Mouse (Mus musculus): ENCODE results near the gene Pard3.

DNA sequence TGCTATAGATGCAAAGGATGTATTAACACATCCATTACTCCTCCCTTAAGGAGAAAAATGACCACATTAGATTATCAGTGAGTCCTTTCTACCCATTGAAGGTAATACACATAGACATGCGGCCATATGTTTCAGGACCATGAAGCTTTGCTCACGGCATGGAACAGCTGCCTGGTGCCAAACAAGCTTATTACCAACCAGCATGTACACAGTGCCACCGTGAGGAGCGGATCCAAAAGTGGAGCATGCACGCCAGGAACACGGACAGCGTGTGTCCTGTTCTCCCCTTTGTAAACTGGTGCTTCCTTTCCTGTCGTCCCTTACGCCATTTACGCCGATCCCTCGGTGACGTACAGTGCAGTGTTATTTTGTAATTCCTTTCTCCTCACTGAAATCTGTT lies 232.2 kb downstream of the Pard3 start:
- no peak for TF ChIP-seq POLR2A (IDR thresholded peaks at IDR 0.05; ENCODE audit: borderline replicate concordance, extremely low read depth, low read depth, low read length)
- no peak for TF ChIP-seq CTCF (IDR thresholded peaks at IDR 0.05; ENCODE audit: insufficient read depth, low read length)

All from lung, adult 2 months (tissue).